Mouse (Mus musculus) frontal cortex, adult 2 months (tissue): ENCODE results near the gene Ing3. TPM values are rescaled to one million over a fixed set of nuclear protein-coding genes. Genes with fewer than 3 reads are reported as not detected.

Experiments used
- DNase-seq, 2 experiments: peaks; one replicate each; pipeline ENCODE4 v3.0.0; 2022; ENCODE audit warnings: low spot score in 1 of 2; ENCODE audit errors: extremely low spot score in 1 of 2
- polyA plus RNA-seq: library from polyadenylated mRNA; depleted of rRNA; stranded (reverse); fragments of >200 nt; gene quantifications from 2 replicates; pipeline ENCODE4 v1.2.3, GENCODE M21; 2012; rRNA removed

The Ing3 gene
- polyA plus RNA-seq, 1 experiment, result 20.0 TPM

DNA sequence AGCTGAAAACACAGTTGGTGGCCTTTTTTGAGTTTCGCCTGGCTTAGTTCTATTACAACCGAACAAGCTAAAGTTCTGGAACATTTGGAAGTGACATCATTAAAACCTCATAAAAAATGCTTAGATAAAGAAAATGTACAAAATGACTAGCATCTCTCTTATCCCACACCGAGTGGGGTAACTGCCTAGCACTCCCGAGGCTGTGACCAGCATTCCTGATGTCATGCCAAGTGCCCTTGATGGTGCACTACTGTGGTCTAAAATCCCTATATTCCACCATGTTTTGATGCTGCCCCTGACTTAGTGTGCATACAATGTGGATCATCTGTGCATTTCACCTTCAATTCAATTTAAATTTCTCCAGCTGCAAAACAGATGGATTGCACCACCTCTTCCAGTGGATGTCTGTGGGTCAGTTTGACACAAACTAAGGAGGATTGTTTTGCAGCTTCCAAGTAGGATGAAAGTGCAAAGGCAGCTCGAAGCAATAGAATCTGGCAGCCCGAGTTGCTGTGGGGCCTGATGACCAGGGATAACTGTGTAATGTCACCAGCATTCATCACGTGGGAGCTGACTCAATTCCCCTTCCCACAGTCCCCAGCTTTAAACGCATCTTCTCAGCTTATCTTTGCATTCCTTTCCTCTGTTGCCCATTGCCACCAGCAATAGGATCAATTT, 69.5 kb downstream of the Ing3 start:
- DNase-seq, result no peak

DNA sequence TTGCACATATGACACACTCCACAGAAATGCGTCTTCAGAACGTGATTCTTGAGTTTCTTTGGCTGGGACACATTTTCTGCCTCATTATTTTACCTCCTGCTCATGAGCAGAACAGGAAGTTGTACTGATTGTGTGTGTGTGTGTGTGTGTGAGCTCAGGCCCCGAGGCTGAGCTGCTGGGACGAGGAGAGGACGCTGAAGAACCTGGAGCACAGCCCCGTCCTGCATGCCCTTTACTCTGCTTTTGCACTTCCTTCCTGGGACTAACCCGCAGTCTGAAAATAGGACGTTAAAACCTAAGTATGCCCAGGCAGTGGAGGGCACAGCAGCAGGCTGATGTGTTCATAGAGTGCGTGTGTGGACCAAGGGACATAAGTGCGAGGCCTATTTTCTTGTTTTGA, 70.3 kb downstream of the Ing3 start:
- no peak for DNase-seq

DNA sequence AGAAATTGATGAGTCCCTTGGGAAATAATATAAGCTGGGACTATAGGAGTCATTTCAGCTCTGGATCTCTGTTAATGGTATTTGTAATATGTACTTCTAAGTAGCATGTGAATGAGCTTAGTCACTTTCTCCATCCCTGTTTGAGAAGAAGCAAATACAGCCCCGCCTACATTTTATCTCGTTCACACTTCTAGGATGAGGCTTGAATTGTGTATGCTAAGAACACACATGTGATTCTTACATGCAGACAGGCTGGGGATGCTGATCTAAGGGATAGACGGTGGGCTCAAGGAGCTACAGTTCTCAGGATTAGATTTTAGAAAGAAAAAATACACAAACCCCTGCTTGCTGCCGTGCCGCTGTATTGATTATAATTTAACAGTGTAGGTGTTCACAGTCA, 71.3 kb downstream of the Ing3 start:
- no peak for DNase-seq

- DNase-seq, result no peak
These were observed 71.9 kb downstream of the Ing3 start for GRCm38 (mm10) chr6:22021315-22021714.

- no peak for DNase-seq
These were observed 74.8 kb downstream of the Ing3 start for GRCm38 (mm10) chr6:22024168-22024567.

Other genes starting within 250 kb of the Ing3 start
- gene Tspan12, start 97.1 kb upstream of the Ing3 start, polyA plus RNA-seq, result 20.1 and 21.3 TPM in 2 replicates
- 2.2 and 2.8 TPM in 2 replicates for gene Cped1, start 36.3 kb downstream of the Ing3 start, polyA plus RNA-seq